ENCODE assay signal across 8 mouse cellular contexts in the genomic region with DNA sequence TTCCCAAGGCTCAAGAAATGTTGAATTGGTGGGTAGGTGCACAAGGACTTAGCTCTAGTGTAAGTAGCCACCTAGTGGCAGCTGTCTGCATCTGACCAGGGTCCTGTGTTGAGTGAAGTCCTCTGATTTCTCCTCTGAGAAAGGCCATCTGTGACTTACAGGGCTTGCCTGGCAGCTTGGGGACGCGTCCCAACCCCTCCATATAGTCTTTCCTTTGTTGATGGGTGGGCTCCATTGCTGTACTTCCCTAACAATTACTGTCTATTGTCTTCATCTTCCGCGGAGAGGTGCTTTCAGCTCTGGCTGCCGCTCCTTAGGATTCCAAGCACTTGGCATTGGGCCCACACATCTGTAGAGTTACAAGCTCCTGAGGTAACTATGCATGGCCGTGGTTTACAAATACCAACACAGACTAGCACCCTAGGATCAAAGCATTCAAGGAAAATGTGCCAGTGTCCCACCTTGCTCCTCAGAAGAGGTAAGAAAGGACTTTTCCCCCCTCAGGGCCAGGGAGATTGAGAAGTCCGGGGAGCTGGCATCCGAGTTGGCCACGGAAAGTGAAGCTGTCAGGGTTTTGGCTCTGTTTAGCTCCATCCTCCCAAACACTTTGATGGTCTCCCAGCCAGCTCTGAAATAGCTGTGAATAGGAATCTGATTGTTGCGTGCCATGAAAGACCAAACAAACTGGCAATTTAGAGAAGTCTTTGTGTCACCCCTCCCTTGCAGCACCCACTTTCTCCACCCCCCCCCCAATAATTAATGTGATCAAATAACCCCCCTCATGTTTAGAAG.
DNase-seq lines count a peak whose midpoint lies in the region; ATAC-seq and TF ChIP-seq lines count a peak whose summit lies in the region.

No protein-coding gene starts in this region.

- peak; percentile 65 for ATAC-seq in Patski
- ATAC-seq in limb, embryonic 15.5 days (ENCODE audit: insufficient number of reproducible peaks, low FRiP score, low TSS enrichment, low read depth), result 0 out of 2 replicates have a peak, but pooled peaks have one; percentile 63
- peak; percentile 80 for ATAC-seq in neural tube, embryonic 11.5 days (ENCODE audit: insufficient read depth, low FRiP score, low TSS enrichment)

- DNase-seq in 416B (ENCODE audit: low read depth) (peak; percentile 88), Patski (ENCODE audit: low read depth, low spot score) (no peak)
- DNase-seq in embryo, embryonic 11.5 days (ENCODE audit: low read depth, low spot score), result peak; percentile 50
- DNase-seq in heart, adult 8-10 months (ENCODE audit: low spot score), result peak; percentile 47
- peak; percentile 87 for DNase-seq in kidney, adult 2 months
- peak; percentile 61 for DNase-seq in neural tube, embryonic 11.5 days (ENCODE audit: low spot score)
- peak; percentile 10 to 59 for DNase-seq in thymus, postnatal 10 days (ENCODE audit: low spot score in 2 of 2)

- H3K4me1 ChIP-seq in kidney, adult 2 months (ENCODE audit: control insufficient read depth, insufficient read depth, low read length), result peaks cover 4% of the 10 kb centered on the region; the same call in 1 of the 2 replicates
- peaks cover 24% of the 10 kb centered on the region for H3K4me1 ChIP-seq in limb, embryonic 15.5 days
- H3K4me1 ChIP-seq in neural tube, embryonic 11.5 days (ENCODE audit: control insufficient read depth, insufficient read depth, low read length), result no peaks in the 10 kb centered on the region

- no peak overlapping the region for H3K4me3 ChIP-seq in kidney, adult 2 months (ENCODE audit: insufficient read depth, low read depth, low read length)
- H3K4me3 ChIP-seq in limb, embryonic 15.5 days, result 0 out of 2 replicates have a peak overlapping the region, but pooled peaks have one; percentile 8
- H3K4me3 ChIP-seq in neural tube, embryonic 11.5 days (ENCODE audit: low read depth, low read length), result no peak overlapping the region

- peak overlapping the region; percentile 27 for H3K4me2 ChIP-seq in limb, embryonic 15.5 days
- no peak overlapping the region for H3K4me2 ChIP-seq in neural tube, embryonic 11.5 days (ENCODE audit: low read depth)

- WGBS in kidney, adult 2 months, result 29% methylated on average over 10 of the region's 10 CpGs
- WGBS in limb, embryonic 15.5 days, result 14% methylated on average over 10 of the region's 10 CpGs
- WGBS in neural tube, embryonic 11.5 days, result 26% methylated on average over 10 of the region's 10 CpGs

- TF ChIP-seq POLR2A in kidney, adult 2 months (IDR thresholded peaks at IDR 0.05; ENCODE audit: low read depth, low read length), result no peak

- H3K9ac ChIP-seq in limb, embryonic 15.5 days, result no peak overlapping the region
- H3K9ac ChIP-seq in neural tube, embryonic 11.5 days (ENCODE audit: low read length), result no peak overlapping the region

- no peaks in the 10 kb centered on the region for H3K27me3 ChIP-seq in Patski
- no peaks in the 10 kb centered on the region for H3K27me3 ChIP-seq in kidney, adult 2 months (replicated peaks; ENCODE audit: control insufficient read depth, insufficient read depth, low read length)
- H3K27me3 ChIP-seq in limb, embryonic 15.5 days, result no peaks in the 10 kb centered on the region
- no peaks in the 10 kb centered on the region for H3K27me3 ChIP-seq in neural tube, embryonic 11.5 days (ENCODE audit: control insufficient read depth, insufficient read depth, low read length)

- no peaks in the 10 kb centered on the region for H3K36me3 ChIP-seq in kidney, adult 2 months (ENCODE audit: control insufficient read depth, insufficient read depth, low read length)
- H3K36me3 ChIP-seq in limb, embryonic 15.5 days, result no peaks in the 10 kb centered on the region
- no peaks in the 10 kb centered on the region for H3K36me3 ChIP-seq in neural tube, embryonic 11.5 days (ENCODE audit: control insufficient read depth, insufficient read depth, low read length)

- CTCF ChIA-PET in Patski (lab: Charles Lee), result interaction anchor here (0.7 to 5.2 kb wide), 10 partner anchors 8 to 146 kb away, joined by 3 to 20 read pairs (median 5); a partner anchor contains a TSS

- POLR2A ChIA-PET in Patski (lab: Charles Lee), result interaction anchor here (0.9 kb wide), 1 partner anchor 14 kb away, joined by 3 read pairs; no protein-coding TSS in a partner anchor

- no peaks in the 10 kb centered on the region for H3K9me3 ChIP-seq in limb, embryonic 15.5 days
- H3K9me3 ChIP-seq in neural tube, embryonic 11.5 days (ENCODE audit: control insufficient read depth, low read length), result no peaks in the 10 kb centered on the region

- in situ Hi-C loops in Patski (cut with MboI; ENCODE audit: low pct_unique_long_range_greater_than_20kb), result loop anchor here (5.0 kb wide), 2 partner anchors 67 to 142 kb away; no protein-coding TSS in a partner anchor

- no peak overlapping the region for H3K27ac ChIP-seq in kidney, adult 2 months (ENCODE audit: insufficient read depth, low read depth, low read length)
- H3K27ac ChIP-seq in limb, embryonic 15.5 days, result peak overlapping the region; percentile 59
- H3K27ac ChIP-seq in neural tube, embryonic 11.5 days (ENCODE audit: low read depth, low read length), result no peak overlapping the region

- TF ChIP-seq CTCF in Patski (IDR thresholded peaks at IDR 0.05), result peak; percentile 82
- peak; percentile 88 for TF ChIP-seq CTCF in kidney, adult 2 months (conservative IDR thresholded peaks at IDR 0.05; ENCODE audit: insufficient read depth, insufficient read length, low read depth, low read length)
